Mouse (Mus musculus) limb, embryonic 12.5 days (tissue): ENCODE measurements around the gene Trim8. TPM values are rescaled to one million over a fixed set of nuclear protein-coding genes. Genes with fewer than 3 reads are reported as not detected.
A peak's percentile ranks its signal among the peaks of the same experiment; 100 is the strongest.

Experiments used
- ATAC-seq: fragments of 200-750 bp; cut with Nextera tagmentation; 2 replicates; pipeline ENCODE4 v1.8.0; 2017; ENCODE audit warnings: low read depth, moderate TSS enrichment; ENCODE audit not compliant: insufficient number of reproducible peaks, insufficient read depth, low FRiP score, low TSS enrichment
- H3K27ac ChIP-seq: fragments of 300-500 bp; sonication (generic); 2 replicates; pipeline ENCODE4 v1.5.1; 2016; ENCODE audit warnings: mild to moderate bottlenecking, moderate library complexity
- H3K27me3 ChIP-seq: fragments of 300-500 bp; sonication (generic); 2 replicates; pipeline ENCODE4 v1.6.1; 2016; ENCODE audit warnings: mild to moderate bottlenecking, moderate library complexity
- H3K36me3 ChIP-seq: fragments of 300-500 bp; sonication (generic); 2 replicates; pipeline ENCODE4 v1.6.1; 2016; ENCODE audit warnings: mild to moderate bottlenecking, moderate library complexity
- H3K4me1 ChIP-seq: fragments of 300-500 bp; sonication (generic); replicated peaks from 2 replicates; pipeline ENCODE4 v1.6.1; 2016
- H3K4me2 ChIP-seq: fragments of 300-500 bp; sonication (generic); 2 replicates; pipeline ENCODE4 v1.6.1; 2016; ENCODE audit warnings: mild to moderate bottlenecking, moderate library complexity
- H3K4me3 ChIP-seq: fragments of 300-500 bp; sonication (generic); replicated peaks from 2 replicates; pipeline ENCODE4 v1.5.1; 2016; ENCODE audit warnings: mild to moderate bottlenecking
- H3K9ac ChIP-seq: fragments of 300-500 bp; sonication (generic); replicated peaks from 2 replicates; pipeline ENCODE4 v1.6.1; 2016; ENCODE audit warnings: mild to moderate bottlenecking, moderate library complexity
- H3K9me3 ChIP-seq: fragments of 300-500 bp; sonication (generic); 2 replicates; pipeline ENCODE4 v1.6.1; 2016; ENCODE audit warnings: mild to moderate bottlenecking, moderate library complexity
- WGBS: fragments of 180-500 bp; shearing (Covaris S2); methylation state at CpG from one replicate; pipeline ENCODE4 v1.1.7; 2016; 5-methylcytosine and 5-hydroxymethylcytosine counted together
- polyA plus RNA-seq: library from polyadenylated mRNA; unstranded; fragments of >200 nt; fragmentation: Nextera tagmentation; extraction: Ambion mirVana; gene quantifications from 2 replicates; pipeline ENCODE4 v1.2.1, GENCODE M21; 2016

Trim8 gene
- polyA plus RNA-seq, 1 experiment from 2014 or later = 17.3 TPM

DNA sequence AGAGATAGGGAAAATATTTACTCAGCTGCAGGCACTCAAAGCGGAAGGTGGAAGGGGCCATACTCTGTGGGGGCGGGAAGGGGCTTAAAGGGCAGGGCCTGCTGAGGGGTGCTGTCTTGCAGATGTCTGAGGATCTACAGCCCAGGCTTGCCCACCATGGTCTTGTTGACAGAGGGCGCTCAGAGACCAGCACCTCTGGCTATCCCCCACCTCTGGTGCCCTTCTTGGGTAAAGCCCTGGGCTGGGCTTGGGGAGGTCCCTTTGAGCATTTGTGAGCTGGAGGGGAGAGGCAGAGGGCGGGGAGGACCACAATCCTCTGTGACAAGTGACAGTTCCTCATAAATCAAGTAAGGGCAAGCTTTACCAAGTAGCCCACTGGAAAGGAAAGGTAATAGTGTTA lies 31.6 kb downstream of the Trim8 start:
- H3K27ac ChIP-seq = no peak overlapping the region
- H3K4me3 ChIP-seq = no peak overlapping the region
- peaks cover 21% of the 10 kb centered on the region for H3K36me3 ChIP-seq
- peaks cover 60% of the 10 kb centered on the region for H3K4me1 ChIP-seq
- no peaks in the 10 kb centered on the region for H3K9me3 ChIP-seq
- no peak for ATAC-seq
- WGBS = 56% methylated on average over 4 of the region's 4 CpGs
- no peaks in the 10 kb centered on the region for H3K27me3 ChIP-seq
- no peak overlapping the region for H3K9ac ChIP-seq
- no peak overlapping the region for H3K4me2 ChIP-seq

- no peak overlapping the region for H3K4me3 ChIP-seq
- H3K9ac ChIP-seq = no peak overlapping the region
- ATAC-seq = no peak
- no peaks in the 10 kb centered on the region for H3K27me3 ChIP-seq
- no peaks in the 10 kb centered on the region for H3K9me3 ChIP-seq
- peaks cover 23% of the 10 kb centered on the region for H3K36me3 ChIP-seq
- H3K4me2 ChIP-seq = no peak overlapping the region
- H3K27ac ChIP-seq = no peak overlapping the region
- WGBS = 58% methylated on average over 5 of the region's 5 CpGs
- peaks cover 55% of the 10 kb centered on the region for H3K4me1 ChIP-seq
Observed at GRCm38 (mm10) chr19:46533525-46533924, 32.0 kb downstream of the Trim8 start.

GRCm38 (mm10) chr19:46534542-46535098 lies 33.1 kb downstream of the Trim8 start:
- Histone ChIP-seq H3K27me3 (no peaks in the 10 kb centered on the region), H3K4me2 (no peak overlapping the region), H3K4me3 (no peak overlapping the region), H3K36me3 (peaks cover 27% of the 10 kb centered on the region), H3K9me3 (no peaks in the 10 kb centered on the region), H3K9ac (no peak overlapping the region), H3K4me1 (peaks cover 44% of the 10 kb centered on the region), H3K27ac (no peak overlapping the region)
- ATAC-seq = no peak
- WGBS = 47% methylated on average over 6 of the region's 6 CpGs

- H3K9me3 ChIP-seq = no peaks in the 10 kb centered on the region
- H3K27me3 ChIP-seq = no peaks in the 10 kb centered on the region
- no peak for ATAC-seq
- no peak overlapping the region for H3K4me3 ChIP-seq
- peaks cover 53% of the 10 kb centered on the region for H3K36me3 ChIP-seq
- H3K4me1 ChIP-seq = peaks cover 18% of the 10 kb centered on the region
- no peak overlapping the region for H3K9ac ChIP-seq
- 92% methylated on average over 9 of the region's 9 CpGs for WGBS
- no peak overlapping the region for H3K27ac ChIP-seq
- H3K4me2 ChIP-seq = no peak overlapping the region
Observed at GRCm38 (mm10) chr19:46537357-46537756, 35.9 kb downstream of the Trim8 start.

DNA sequence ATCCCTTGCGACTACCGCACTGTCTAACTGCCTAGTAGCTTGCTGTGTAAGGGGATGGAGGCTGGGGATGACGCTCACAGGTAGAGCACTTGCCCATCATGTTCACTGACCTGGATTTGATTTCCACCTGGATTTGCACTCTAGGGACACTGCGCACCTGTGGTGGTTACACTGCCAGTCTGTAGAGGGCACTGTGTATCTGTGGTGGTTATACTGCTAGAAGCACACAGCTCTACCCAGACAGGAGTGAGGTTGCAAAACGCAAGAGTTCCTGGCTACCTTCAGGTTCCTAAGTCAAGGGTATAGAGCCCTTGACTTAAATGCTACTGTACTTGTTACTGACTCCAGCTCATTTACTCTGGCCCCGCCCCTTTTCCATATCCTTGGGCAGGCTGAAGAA lies 36.7 kb downstream of the Trim8 start:
- no peaks in the 10 kb centered on the region for H3K9me3 ChIP-seq
- H3K9ac ChIP-seq = no peak overlapping the region
- H3K36me3 ChIP-seq = peaks cover 62% of the 10 kb centered on the region
- H3K4me1 ChIP-seq = peaks cover 9% of the 10 kb centered on the region
- no peak overlapping the region for H3K4me2 ChIP-seq
- H3K4me3 ChIP-seq = no peak overlapping the region
- H3K27me3 ChIP-seq = no peaks in the 10 kb centered on the region
- no peak for ATAC-seq
- no peak overlapping the region for H3K27ac ChIP-seq
- 86% methylated on average over 6 of the region's 6 CpGs for WGBS

DNA sequence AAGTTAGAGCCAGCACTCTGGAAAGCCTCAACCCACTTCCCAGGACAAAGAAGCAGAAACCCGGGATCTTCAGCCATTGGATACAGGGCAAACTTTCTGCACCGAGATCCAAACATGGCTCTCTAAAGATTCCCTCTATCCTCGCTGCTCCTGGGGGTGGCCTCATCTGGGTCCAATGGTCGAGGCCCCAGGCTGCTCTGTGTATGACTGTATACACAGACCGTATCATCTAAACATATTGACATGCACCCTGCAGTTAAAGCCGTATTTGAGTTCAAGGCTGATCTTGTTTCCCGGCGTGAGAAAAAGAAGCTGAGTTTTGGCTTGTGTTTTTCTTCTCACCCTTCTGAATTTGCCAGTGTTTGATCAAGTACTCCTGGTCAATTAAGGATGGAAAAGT lies 41.2 kb downstream of the Trim8 start:
- Histone ChIP-seq H3K4me1 (no peaks in the 10 kb centered on the region), H3K27ac (no peak overlapping the region), H3K4me2 (no peak overlapping the region), H3K9ac (no peak overlapping the region), H3K36me3 (peaks cover 61% of the 10 kb centered on the region), H3K4me3 (no peak overlapping the region), H3K9me3 (no peaks in the 10 kb centered on the region), H3K27me3 (no peaks in the 10 kb centered on the region)
- no peak for ATAC-seq
- WGBS = 86% methylated on average over 8 of the region's 8 CpGs

DNA sequence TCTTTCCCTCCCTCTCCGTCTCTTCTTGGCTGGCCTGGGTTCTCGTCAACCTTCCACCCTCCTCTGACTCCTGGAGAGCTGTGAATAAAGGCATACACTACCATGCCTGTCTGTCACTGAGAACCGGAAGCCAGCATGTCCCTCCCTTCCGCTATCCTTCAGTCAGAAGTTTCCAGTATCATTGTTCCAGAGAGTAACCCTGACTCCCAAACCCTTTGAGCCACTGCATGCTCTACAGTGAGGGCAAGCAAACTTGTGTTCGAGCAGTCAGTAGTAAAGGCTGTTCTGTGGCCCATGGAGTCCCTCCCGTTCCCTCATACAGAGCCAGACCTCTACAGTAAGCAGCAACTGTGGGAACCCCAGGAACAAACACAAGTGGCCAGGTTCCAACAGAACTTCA lies 46.1 kb downstream of the Trim8 start:
- no peaks in the 10 kb centered on the region for H3K27me3 ChIP-seq
- no peak overlapping the region for H3K4me2 ChIP-seq
- peaks cover 67% of the 10 kb centered on the region for H3K36me3 ChIP-seq
- no peak for ATAC-seq
- no peak overlapping the region for H3K27ac ChIP-seq
- no peak overlapping the region for H3K4me3 ChIP-seq
- WGBS = 84% methylated on average over 6 of the region's 6 CpGs
- no peak overlapping the region for H3K9ac ChIP-seq
- H3K4me1 ChIP-seq = no peaks in the 10 kb centered on the region
- no peaks in the 10 kb centered on the region for H3K9me3 ChIP-seq

DNA sequence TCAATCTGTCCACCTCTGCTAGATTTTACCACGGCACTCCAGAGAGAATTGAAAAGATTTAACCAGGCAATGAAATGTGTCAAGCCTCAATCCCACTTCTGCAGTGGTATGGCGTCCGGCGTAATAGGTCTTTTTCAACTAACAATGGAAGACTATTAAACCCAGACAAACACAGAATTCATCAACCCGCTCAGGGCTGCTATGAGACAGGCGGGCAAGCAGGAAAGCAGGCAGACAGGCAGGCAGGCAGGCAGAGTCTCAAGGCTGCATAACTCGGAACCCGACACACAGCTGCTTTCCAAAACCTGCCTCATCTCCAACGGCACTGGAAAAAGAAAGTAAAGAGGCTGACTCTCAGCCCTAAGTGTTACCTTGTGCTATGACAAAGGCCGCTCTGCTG lies 46.6 kb downstream of the Trim8 start:
- Histone ChIP-seq H3K9ac (0 out of 2 replicates have a peak overlapping the region, but pooled peaks have one; percentile 40), H3K4me1 (no peaks in the 10 kb centered on the region), H3K4me3 (no peak overlapping the region), H3K27me3 (no peaks in the 10 kb centered on the region), H3K27ac (peak overlapping the region; percentile 59; the same call in 1 of the 2 replicates), H3K9me3 (no peaks in the 10 kb centered on the region), H3K4me2 (no peak overlapping the region), H3K36me3 (peaks cover 66% of the 10 kb centered on the region)
- 84% methylated on average over 10 of the region's 10 CpGs for whole genome bisulfite sequencing
- no peak for ATAC-seq

DNA sequence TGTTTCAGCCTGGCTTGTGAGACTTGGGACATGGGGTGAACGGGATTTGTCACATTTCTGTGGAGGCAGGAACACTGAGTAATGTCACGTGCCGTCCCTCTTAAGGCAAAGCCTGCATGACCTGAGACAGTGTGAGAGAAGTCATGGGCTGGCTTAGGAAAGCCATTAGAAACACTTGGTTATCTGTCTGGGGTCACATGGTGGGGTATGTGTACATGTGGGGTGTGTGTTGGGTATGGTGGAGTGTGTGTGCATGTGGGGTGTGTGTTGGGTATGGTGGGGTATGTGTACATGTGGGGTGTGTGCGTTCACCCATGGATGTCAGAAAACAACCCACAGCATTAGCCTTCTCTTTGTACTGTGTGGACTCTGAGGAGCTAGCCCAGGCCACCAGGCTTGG lies 48.9 kb downstream of the Trim8 start:
- WGBS = 85% methylated on average over 4 of the region's 4 CpGs
- Histone ChIP-seq H3K36me3 (peaks cover 77% of the 10 kb centered on the region), H3K4me3 (no peak overlapping the region)

GRCm38 (mm10) chr19:46552496-46552895 lies 51.0 kb downstream of the Trim8 start:
- H3K9me3 ChIP-seq = no peaks in the 10 kb centered on the region
- H3K9ac ChIP-seq = no peak overlapping the region
- ATAC-seq = no peak
- no peak overlapping the region for H3K27ac ChIP-seq
- 82% methylated on average over 4 of the region's 4 CpGs for WGBS
- no peaks in the 10 kb centered on the region for H3K27me3 ChIP-seq
- 0 out of 2 replicates have a peak, but pooled peaks cover 3% of the 10 kb centered on the region for H3K4me1 ChIP-seq
- no peak overlapping the region for H3K4me3 ChIP-seq
- peaks cover 89% of the 10 kb centered on the region for H3K36me3 ChIP-seq
- H3K4me2 ChIP-seq = no peak overlapping the region

More for the DNA sequence above, 48.9 kb downstream of the Trim8 start:
- H3K9me3 ChIP-seq = no peaks in the 10 kb centered on the region
- no peak overlapping the region for H3K4me2 ChIP-seq
- ATAC-seq = no peak
- H3K27me3 ChIP-seq = no peaks in the 10 kb centered on the region
- no peak overlapping the region for H3K27ac ChIP-seq
- 0 out of 2 replicates have a peak, but pooled peaks cover 3% of the 10 kb centered on the region for H3K4me1 ChIP-seq
- H3K9ac ChIP-seq = no peak overlapping the region

GRCm38 (mm10) chr19:46553541-46553955 lies 52.0 kb downstream of the Trim8 start:
- no peak for ATAC-seq
- H3K4me2 ChIP-seq = no peak overlapping the region
- WGBS = 80% methylated on average over 11 of the region's 11 CpGs
- H3K9me3 ChIP-seq = no peaks in the 10 kb centered on the region
- H3K9ac ChIP-seq = no peak overlapping the region
- no peaks in the 10 kb centered on the region for H3K27me3 ChIP-seq
- H3K4me1 ChIP-seq = peaks cover 5% of the 10 kb centered on the region
- no peak overlapping the region for H3K27ac ChIP-seq
- no peak overlapping the region for H3K4me3 ChIP-seq
- H3K36me3 ChIP-seq = peaks cover 88% of the 10 kb centered on the region

DNA sequence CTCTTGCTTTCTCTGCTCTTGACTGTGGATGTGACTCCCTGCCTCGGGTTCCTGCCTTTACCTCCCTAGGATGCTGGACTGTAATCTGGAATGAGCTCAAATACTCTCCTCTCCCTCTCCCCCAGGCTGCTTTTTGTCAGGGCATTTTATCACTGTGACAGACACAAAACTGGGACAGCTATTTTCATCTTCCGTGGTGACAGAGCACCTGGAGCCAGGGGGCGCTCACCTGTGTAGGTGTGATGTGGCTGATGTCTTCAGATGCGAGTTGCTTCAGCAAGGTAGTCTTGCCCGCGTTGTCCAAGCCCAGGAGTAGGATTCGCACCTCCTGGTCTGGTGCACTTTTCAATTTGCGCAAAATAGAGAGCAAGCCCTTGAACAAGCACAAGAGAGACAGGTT lies 56.5 kb downstream of the Trim8 start:
- WGBS = 73% methylated on average over 8 of the region's 8 CpGs

More for the DNA sequence above, 56.5 kb downstream of the Trim8 start:
- Histone ChIP-seq H3K36me3 (peaks cover 57% of the 10 kb centered on the region), H3K4me3 (no peak overlapping the region), H3K27ac (no peak overlapping the region), H3K27me3 (no peaks in the 10 kb centered on the region), H3K4me1 (peaks cover 13% of the 10 kb centered on the region), H3K9ac (no peak overlapping the region), H3K4me2 (no peak overlapping the region), H3K9me3 (no peaks in the 10 kb centered on the region)
- ATAC-seq = no peak
